Mouse (Mus musculus) liver, adult 2 months (tissue): Measurements from ENCODE around the gene Robo4. TPM values are rescaled to one million over a fixed set of nuclear protein-coding genes. Genes with fewer than 3 reads are reported as not detected.

ENCODE experiments used
- DNase-seq: peaks from one replicate; pipeline ENCODE4 v3.0.0-alpha.2; 2011; ENCODE audit warnings: low read depth, low spot score; ENCODE audit errors: extremely low read depth
- H3K27ac ChIP-seq: fragments of 200-500 bp; replicated peaks from 2 replicates; pipeline ENCODE4 v1.5.1; 2012; ENCODE audit warnings: low read depth, mild to moderate bottlenecking, control low read depth, inconsistent platforms, low read length; ENCODE audit not compliant: insufficient read depth
- H3K27me3 ChIP-seq: fragments of 200-500 bp; 2 replicates; pipeline ENCODE4 v1.6.1; 2012; ENCODE audit warnings: mild to moderate bottlenecking, moderate library complexity, low read length, inconsistent platforms; ENCODE audit not compliant: control insufficient read depth, insufficient read depth
- H3K36me3 ChIP-seq: fragments of 200-500 bp; 2 replicates; pipeline ENCODE4 v1.6.1; 2012; ENCODE audit warnings: low read length, inconsistent platforms; ENCODE audit not compliant: control insufficient read depth, insufficient read depth
- H3K4me1 ChIP-seq: fragments of 200-500 bp; 2 replicates; pipeline ENCODE4 v1.6.1; 2011; ENCODE audit warnings: low read length; ENCODE audit not compliant: control insufficient read depth, insufficient read depth
- H3K4me3 ChIP-seq: fragments of 200-500 bp; 2 replicates; pipeline ENCODE4 v1.5.1; 2011; ENCODE audit warnings: low read depth, mild to moderate bottlenecking, control low read depth, low read length, moderate library complexity; ENCODE audit not compliant: insufficient read depth
- H3K79me2 ChIP-seq: fragments of 200-500 bp; 2 replicates; pipeline ENCODE4 v1.6.1; 2012; ENCODE audit warnings: inconsistent platforms, mild to moderate bottlenecking, low read length, moderate library complexity; ENCODE audit not compliant: control insufficient read depth, insufficient read depth
- H3K9ac ChIP-seq: fragments of 200-500 bp; 2 replicates; pipeline ENCODE4 v1.6.1; 2012; ENCODE audit warnings: low read depth, mild to moderate bottlenecking, control low read depth, inconsistent platforms, low read length
- CTCF ChIP-seq: fragments of 200-500 bp; IDR thresholded peaks from 2 replicates; pipeline ENCODE4 v1.5.1; 2011; ENCODE audit warnings: low read depth, low read length, control low read depth
- POLR2A ChIP-seq: fragments of 200-500 bp; IDR thresholded peaks from 2 replicates; pipeline ENCODE4 v1.6.1; 2011; ENCODE audit warnings: low read length, control low read depth; ENCODE audit not compliant: insufficient read depth; ENCODE audit errors: extremely low read depth
- WGBS: fragments of 180-500 bp; shearing (Covaris S2); methylation state at CpG from one replicate; pipeline ENCODE4 v1.1.7; 2018; 5-methylcytosine and 5-hydroxymethylcytosine counted together
- polyA plus RNA-seq: library from polyadenylated mRNA; depleted of rRNA; stranded (reverse); fragments of >200 nt; gene quantifications from 2 replicates; pipeline ENCODE4 v1.2.3, GENCODE M21; 2012
- total RNA-seq: library from RNA; depleted of rRNA; stranded (reverse); fragments of >200 nt; gene quantifications from 2 replicates; pipeline ENCODE4 v1.2.3, GENCODE M21; 2014

The Robo4 gene
- total and polyA plus RNA-seq, 2 experiments: 3.6 to 7.4 TPM

- Histone ChIP-seq H3K27me3 (no peaks in the 10 kb centered on the region; the same call in 1 of the 2 replicates), H3K9ac (no peak overlapping the region), H3K27ac (no peak overlapping the region), H3K4me1 (no peaks in the 10 kb centered on the region), H3K4me3 (no peak overlapping the region), H3K36me3 (no peaks in the 10 kb centered on the region), H3K79me2 (no peaks in the 10 kb centered on the region)
- WGBS: 20% methylated on average over 26 of the region's 26 CpGs
- no peak for DNase-seq
- TF ChIP-seq CTCF: no peak
Observed at GRCm38 (mm10) chr9:37429326-37429725, 27.6 kb downstream of the Robo4 start.

- Histone ChIP-seq H3K79me2 (no peaks in the 10 kb centered on the region), H3K27me3 (no peaks in the 10 kb centered on the region; the same call in 1 of the 2 replicates), H3K9ac (no peak overlapping the region), H3K36me3 (no peaks in the 10 kb centered on the region), H3K4me1 (no peaks in the 10 kb centered on the region), H3K4me3 (no peak overlapping the region), H3K27ac (no peak overlapping the region)
- DNase-seq: peak; percentile 65
- TF ChIP-seq CTCF (peak; percentile 80), POLR2A (no peak)
- WGBS: 6% methylated on average over 12 of the region's 12 CpGs
Observed at GRCm38 (mm10) chr9:37430582-37430981, 28.9 kb downstream of the Robo4 start.

GRCm38 (mm10) chr9:37432026-37432666 is 30.4 kb downstream of the Robo4 start:
- H3K27me3 ChIP-seq: no peaks in the 10 kb centered on the region; the same call in 1 of the 2 replicates
- WGBS: 3% methylated on average over 16 of the region's 17 CpGs

GRCm38 (mm10) chr9:37432720-37433421 is 31.2 kb downstream of the Robo4 start, which contains the start of gene Robo3:
Robo3 (minus strand) TSS chr9:37433246.
- WGBS: 3% methylated on average over 36 of the region's 40 CpGs
- no peaks in the 10 kb centered on the region for H3K4me1 ChIP-seq
- no peak for TF ChIP-seq POLR2A
- no peak for TF ChIP-seq CTCF
- no peaks in the 10 kb centered on the region; the same call in 1 of the 2 replicates for H3K27me3 ChIP-seq
- no peaks in the 10 kb centered on the region for H3K36me3 ChIP-seq
- H3K27ac ChIP-seq: no peak within 1 kb of the TSS
- H3K4me3 ChIP-seq: no peak within 1 kb of the TSS
- H3K9ac ChIP-seq: no peak within 1 kb of the TSS
- DNase-seq: no peak
- H3K79me2 ChIP-seq: no peaks in the 10 kb centered on the region

More at GRCm38 (mm10) chr9:37432026-37432666, 30.4 kb downstream of the Robo4 start:
- H3K4me1 ChIP-seq: no peaks in the 10 kb centered on the region
- H3K79me2 ChIP-seq: no peaks in the 10 kb centered on the region
- no peak overlapping the region for H3K9ac ChIP-seq
- no peak overlapping the region for H3K27ac ChIP-seq
- no peaks in the 10 kb centered on the region for H3K36me3 ChIP-seq
- H3K4me3 ChIP-seq: no peak overlapping the region
- TF ChIP-seq POLR2A (no peak), CTCF (peak; percentile 53)
- no peak for DNase-seq

- no peaks in the 10 kb centered on the region for H3K36me3 ChIP-seq
- H3K79me2 ChIP-seq: no peaks in the 10 kb centered on the region
- DNase-seq: no peak
- WGBS: 4% methylated on average over 18 of the region's 18 CpGs
- H3K27ac ChIP-seq: no peak overlapping the region
- no peak overlapping the region for H3K4me3 ChIP-seq
- no peaks in the 10 kb centered on the region; the same call in 1 of the 2 replicates for H3K27me3 ChIP-seq
- no peaks in the 10 kb centered on the region for H3K4me1 ChIP-seq
- no peak for TF ChIP-seq POLR2A
- TF ChIP-seq CTCF: no peak
- no peak overlapping the region for H3K9ac ChIP-seq
Observed at GRCm38 (mm10) chr9:37433823-37434560, 32.3 kb downstream of the Robo4 start.
